Mouse (Mus musculus): Measurements from ENCODE around the gene Olah.
A peak's percentile ranks its signal among the peaks of the same experiment; 100 is the strongest.
"Not testable (repeated sequence)": the region's sequence is repeated elsewhere in the genome, so short reads cannot be mapped to it uniquely, and the experiment has no call there.

Gene Olah

GRCm38 (mm10) chr2:3397110-3397509, at the start of gene Olah:
TSS of gene Olah (minus strand) at chr2:3397210.
- DNase-seq (ENCODE audit: low spot score): not testable (repeated sequence)

DNA sequence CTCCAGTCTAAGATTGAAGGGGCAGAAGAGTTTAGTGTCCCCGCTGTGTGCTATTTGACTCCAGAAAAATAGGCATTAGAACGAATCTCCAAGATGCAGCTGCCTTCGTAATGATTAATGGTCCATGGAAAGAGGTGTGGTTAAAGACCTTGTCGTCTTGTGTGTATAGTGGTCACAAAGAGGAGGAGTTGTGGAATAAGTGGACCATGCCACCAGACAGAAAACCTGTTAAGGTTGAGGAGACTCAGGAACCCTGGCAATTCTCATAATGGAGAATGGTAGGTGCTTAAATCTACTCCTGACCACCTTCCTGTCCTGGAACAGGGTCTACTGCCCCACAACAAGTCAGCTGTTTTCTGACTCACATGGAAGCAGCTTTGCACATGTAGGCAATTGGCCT, 49.0 kb upstream of the Olah start:
- no peak for DNase-seq (ENCODE audit: low spot score)

DNA sequence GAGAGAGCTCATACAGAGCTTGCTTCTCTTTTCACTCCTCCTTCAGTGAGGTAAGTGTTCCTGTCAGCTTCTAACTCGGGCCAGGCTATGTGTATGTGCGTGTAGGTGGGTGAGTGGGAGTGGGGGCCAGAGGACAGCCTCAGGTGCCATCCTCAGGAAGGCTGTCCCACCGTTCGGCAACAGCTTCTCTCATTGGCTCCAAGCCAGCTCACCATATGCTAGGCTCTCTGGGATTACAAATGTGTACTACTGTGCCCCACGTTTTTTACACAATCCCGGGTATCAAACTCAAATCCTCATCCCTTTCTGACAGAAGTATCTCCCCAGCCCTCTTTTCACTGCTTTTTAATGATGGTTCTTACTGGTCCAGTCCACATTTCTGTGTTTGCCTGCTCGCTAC, 47.2 kb upstream of the Olah start:
- DNase-seq (ENCODE audit: low spot score): no peak

DNA sequence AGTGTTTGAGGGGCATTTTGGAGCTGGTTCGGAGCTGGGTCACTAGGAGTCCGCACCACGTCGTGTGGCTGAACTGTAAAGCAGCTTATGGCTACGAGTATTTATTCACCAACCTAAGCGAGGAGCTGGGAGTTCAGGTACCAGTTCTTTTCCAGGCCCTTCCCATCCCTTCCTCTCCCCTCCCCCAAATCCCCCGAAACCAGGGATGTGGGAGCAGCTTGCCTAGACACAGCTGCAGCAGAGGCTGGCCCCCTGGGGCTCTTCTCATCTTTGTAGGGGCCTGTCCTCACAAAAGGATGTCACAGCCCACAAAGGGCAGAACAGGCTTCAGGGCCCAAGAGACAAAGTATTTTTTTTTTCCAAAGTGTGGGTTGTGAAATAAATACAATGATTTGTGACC, 40.9 kb upstream of the Olah start:
- DNase-seq (ENCODE audit: low spot score): no peak

- no peak for DNase-seq (ENCODE audit: low spot score)
Observed at GRCm38 (mm10) chr2:3435369-3436061, 38.5 kb upstream of the Olah start.

GRCm38 (mm10) chr2:3430956-3431355, 33.9 kb upstream of the Olah start:
- no peak for DNase-seq (ENCODE audit: low spot score)

GRCm38 (mm10) chr2:3424579-3424910, 27.5 kb upstream of the Olah start:
- DNase-seq (ENCODE audit: low spot score): peak; percentile 9

DNA sequence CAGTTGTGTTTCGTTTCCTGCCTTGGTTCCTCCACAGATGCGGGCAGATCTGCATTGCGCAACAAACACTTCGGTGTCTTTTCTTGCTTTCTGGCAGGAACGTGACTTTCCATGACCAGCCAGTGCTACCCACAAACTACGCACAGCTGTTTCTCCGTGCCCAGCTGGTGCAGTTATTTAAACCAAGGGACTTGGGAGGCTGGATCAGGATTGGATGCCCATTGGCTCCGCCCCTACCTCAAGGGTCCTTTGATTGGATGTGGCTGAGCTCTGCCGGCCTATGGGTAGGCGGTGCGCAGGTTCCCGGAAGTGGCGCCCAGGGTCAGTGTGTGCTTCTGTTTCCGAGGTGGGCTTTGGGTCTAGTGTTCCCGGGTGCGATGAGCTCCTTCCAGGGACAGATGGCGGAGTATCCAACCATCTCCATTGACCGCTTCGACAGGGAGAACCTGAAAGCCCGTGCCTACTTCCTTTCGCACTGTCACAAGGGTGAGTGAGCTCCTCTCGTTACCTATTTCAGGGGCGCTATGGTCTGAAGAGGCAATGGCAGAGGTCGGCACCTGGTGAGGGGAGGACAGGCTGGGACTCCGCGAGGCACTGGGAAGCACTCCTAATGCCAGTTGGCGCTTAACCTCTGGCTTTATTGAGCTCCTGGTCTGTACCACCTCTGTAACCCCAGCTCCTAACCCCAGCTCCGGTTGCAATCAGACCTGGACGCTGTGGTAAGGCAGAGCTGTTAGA, 27.0 kb upstream of the Olah start, which contains the start of gene Dclre1c:
Dclre1c (plus strand) TSS at position 291 of the 738 bp plus-strand sequence.
- peak; percentile 87 for DNase-seq (ENCODE audit: low spot score)

DNA sequence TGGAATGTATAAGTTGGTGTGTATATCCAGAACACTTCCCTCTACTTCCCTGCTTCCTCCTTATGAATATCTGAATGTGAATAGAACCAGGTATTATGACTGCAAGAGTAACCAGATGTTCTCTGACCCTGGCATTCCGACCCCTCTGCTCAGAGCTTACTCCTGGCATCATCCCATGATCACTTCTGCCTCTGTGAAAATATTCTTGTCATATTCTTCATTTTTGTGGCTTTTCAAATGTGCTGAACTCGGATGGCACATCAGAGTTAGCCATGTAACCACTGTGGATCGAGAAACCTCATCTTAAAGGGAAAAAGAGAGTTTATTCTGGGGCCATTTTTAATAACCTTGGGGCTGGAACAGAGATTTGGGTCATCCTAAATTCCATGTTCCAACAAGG, 25.5 kb upstream of the Olah start, which contains the start of gene Meig1:
Meig1 (minus strand) TSS at position 101 of the 400 bp plus-strand sequence.
- no peak for DNase-seq (ENCODE audit: low spot score)

DNA sequence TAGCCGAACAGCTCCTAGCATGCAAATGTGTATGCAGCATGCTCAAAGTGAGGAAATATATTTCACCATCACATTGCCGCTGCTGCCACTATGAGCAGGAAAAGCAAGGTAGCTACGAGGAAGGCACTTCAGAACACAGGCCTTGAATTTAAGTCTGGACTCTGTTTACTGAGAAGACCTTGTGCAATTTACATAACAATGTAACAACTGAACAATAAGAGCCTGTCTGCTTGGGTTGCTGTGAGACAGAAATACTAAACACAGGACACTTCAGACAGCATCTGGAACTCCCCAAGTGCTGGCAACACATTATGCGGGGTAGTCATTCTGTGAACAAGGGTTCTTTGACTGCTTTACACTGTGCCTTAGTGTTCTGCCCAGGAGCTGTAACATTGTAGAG, 23.1 kb upstream of the Olah start:
- DNase-seq (ENCODE audit: low spot score): no peak

- peak; percentile 93 for DNase-seq (ENCODE audit: low spot score)
Observed at GRCm38 (mm10) chr2:3418883-3419431, 21.9 kb upstream of the Olah start.

DNA sequence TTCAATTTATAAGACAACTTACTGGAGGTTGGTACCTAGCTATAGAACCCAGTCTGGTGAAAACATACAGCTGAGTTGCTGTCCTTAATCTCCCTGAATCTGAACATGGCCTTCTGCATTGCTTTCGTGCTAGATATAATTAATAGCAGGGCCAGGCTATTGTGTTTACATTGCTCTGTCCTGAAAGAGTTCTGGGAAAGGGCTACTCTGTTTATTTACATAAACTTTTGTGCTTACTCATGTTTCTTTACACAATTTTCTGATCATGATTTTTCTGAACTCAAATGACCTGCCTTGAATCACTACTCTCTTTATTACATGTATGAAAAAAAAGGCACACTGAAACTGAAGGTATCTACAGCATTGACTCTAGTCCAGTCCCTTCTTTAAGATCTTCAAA, 18.7 kb upstream of the Olah start:
- no peak for DNase-seq (ENCODE audit: low spot score)

- DNase-seq (ENCODE audit: low spot score): peak; percentile 14
Observed at GRCm38 (mm10) chr2:3414241-3414640, 17.2 kb upstream of the Olah start.

DNA sequence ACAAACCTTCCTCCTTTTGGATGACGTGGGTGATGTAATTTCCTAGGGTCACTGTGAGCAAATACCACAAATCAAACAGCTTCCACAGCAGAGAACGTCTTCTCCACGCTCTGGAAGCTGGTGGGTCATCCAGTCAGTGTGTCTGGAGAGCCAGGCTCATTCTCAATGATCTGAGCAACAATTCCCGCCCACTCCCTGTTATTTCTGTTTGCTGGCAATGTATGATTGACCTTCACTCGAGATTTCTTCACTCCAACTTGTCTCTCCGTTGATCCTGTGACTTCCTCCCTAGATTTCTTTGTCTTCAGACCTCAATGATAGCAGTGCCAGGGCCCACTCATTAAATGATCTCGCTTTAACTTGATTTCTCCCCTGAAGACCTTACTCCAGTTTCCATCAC, 10.7 kb upstream of the Olah start:
- no peak for DNase-seq (ENCODE audit: low spot score)

DNA sequence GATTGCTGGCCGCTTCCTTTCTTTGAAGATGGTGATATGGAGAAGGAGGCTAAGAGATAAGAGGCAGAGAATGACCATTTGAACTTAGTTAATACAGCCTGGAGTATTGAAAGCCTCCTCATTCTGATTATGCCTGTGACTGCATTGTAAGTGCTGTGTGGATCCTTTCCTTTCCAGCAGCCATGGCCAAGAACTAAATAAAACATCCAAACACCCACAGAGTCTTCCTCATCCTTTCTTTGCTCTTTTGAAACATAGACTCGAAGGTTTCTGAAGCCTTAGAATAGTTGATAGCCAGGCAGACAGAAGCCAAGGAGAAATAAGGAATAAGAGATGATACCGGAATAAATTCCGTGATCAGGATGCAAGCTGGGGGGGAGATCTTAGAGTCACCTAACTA, 9.0 kb upstream of the Olah start:
- DNase-seq (ENCODE audit: low spot score): no peak

GRCm38 (mm10) chr2:3391945-3392344, 5.1 kb downstream of the Olah start:
- DNase-seq (ENCODE audit: low spot score): no peak

- no peak for DNase-seq (ENCODE audit: low spot score)
Observed at GRCm38 (mm10) chr2:3387105-3387860, 9.7 kb downstream of the Olah start.

GRCm38 (mm10) chr2:3365127-3365526, 31.9 kb downstream of the Olah start:
- no peak for DNase-seq (ENCODE audit: low spot score)

- DNase-seq (ENCODE audit: low spot score): no peak
Observed at GRCm38 (mm10) chr2:3361067-3361466, 35.9 kb downstream of the Olah start.

GRCm38 (mm10) chr2:3357887-3358286, 39.1 kb downstream of the Olah start:
- no peak for DNase-seq (ENCODE audit: low spot score)

- no peak for DNase-seq (ENCODE audit: low spot score)
Observed at GRCm38 (mm10) chr2:3356311-3356710, 40.7 kb downstream of the Olah start.

DNA sequence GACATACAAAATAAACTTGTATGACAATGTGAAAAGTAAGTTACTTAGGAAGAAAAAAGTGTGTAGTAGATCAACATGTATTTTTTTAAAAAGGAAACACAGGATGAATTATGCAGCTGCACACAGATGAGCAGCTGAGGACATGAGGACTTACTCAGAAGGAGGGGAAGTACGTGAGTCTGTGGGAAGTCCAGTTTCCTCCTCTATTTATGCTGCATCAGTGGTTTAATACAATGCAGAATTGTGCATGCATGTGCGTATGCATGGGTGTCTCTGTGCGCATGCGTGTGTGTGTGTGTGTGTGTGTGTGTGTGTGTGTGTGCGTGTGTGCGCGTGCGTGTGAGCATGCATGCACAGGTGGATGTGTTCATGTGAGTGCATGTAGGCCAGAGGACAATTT, 41.2 kb downstream of the Olah start:
- DNase-seq (ENCODE audit: low spot score): no peak

GRCm38 (mm10) chr2:3353160-3353559, 43.9 kb downstream of the Olah start:
- no peak for DNase-seq (ENCODE audit: low spot score)

All from MN1 (cell line).